19 mouse cellular contexts compared by ENCODE assay signal in the genomic region with DNA sequence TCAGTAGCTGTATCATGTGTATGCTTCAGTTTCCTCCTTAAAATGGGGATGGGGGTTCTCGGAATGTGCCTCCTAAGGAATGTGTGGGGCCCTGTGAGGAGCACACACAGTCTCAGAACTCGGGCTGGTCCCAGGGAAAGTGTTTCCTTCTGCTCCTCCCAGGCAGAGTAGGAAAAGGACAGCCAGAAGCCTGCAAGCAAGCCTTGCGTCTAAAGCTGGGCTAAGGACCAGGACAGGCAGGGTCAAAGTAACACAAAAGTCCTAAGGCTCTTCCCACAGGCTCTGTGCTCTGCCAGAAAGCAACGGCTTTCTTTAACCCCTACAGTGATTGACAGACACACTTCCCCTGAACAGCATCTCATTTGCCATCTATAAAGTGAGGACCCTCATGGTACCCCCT. TPM values are rescaled to one million over a fixed set of nuclear protein-coding genes. Genes with fewer than 3 reads are reported as not detected.
A peak's percentile ranks its signal among the peaks of the same experiment; 100 is the strongest.
DNase-seq lines count a peak whose midpoint lies in the region; ATAC-seq and TF ChIP-seq lines count a peak whose summit lies in the region.
"Had no signal": no experiment of that assay in that cellular context is flagged by ENCODE, and none has a peak within 500 bp of the region (broad histone marks: within the 10 kb centered on the region; RNA-seq: fewer than 3 reads in every experiment).

No protein-coding gene starts in this region.

- peak; percentile 46 for DNase-seq in adrenal gland, postnatal 10 days
- DNase-seq in adrenal gland, postnatal 36 days: no peak
- DNase-seq in heart, postnatal 36 days: no peak
- DNase-seq in kidney, adult 9 months: peak; percentile 74
- DNase-seq in kidney, postnatal 14 days: no peak
- no peak for DNase-seq in kidney, postnatal 0 days (ENCODE audit: low spot score)
- DNase-seq in left cerebral cortex, postnatal 25 days (ENCODE audit: low spot score in 2 of 2): no peak
- DNase-seq: cerebellum, postnatal 10 days; gastrocnemius, postnatal 36 days; lung, adult 18-20 months; lung, postnatal 4 days; right cerebral cortex, postnatal 25 days had no signal

- TF ChIP-seq CTCF in kidney, postnatal 0 days (IDR thresholded peaks at IDR 0.05; ENCODE audit: low read depth): no peak

- H3K9ac ChIP-seq in heart, embryonic 12.5 days: peak overlapping the region; percentile 30; the same call in 1 of the 2 replicates
- H3K9ac ChIP-seq in kidney, postnatal 0 days (ENCODE audit: low read depth, low read length): 0 out of 2 replicates have a peak overlapping the region, but pooled peaks have one; percentile 5
- H3K9ac ChIP-seq: forebrain, embryonic 12.5 days; hindbrain, embryonic 12.5 days had no signal

- H3K36me3 ChIP-seq in heart, embryonic 12.5 days: no peaks in the 10 kb centered on the region
- no peaks in the 10 kb centered on the region for H3K36me3 ChIP-seq in kidney, postnatal 0 days (ENCODE audit: insufficient read depth, low read length)
- H3K36me3 ChIP-seq: forebrain, embryonic 12.5 days; hindbrain, embryonic 12.5 days; midbrain, embryonic 10.5 days had no signal

- no peaks in the 10 kb centered on the region for H3K9me3 ChIP-seq in heart, embryonic 12.5 days (replicated peaks)
- no peaks in the 10 kb centered on the region for H3K9me3 ChIP-seq in kidney, postnatal 0 days (replicated peaks; ENCODE audit: low read length)
- H3K9me3 ChIP-seq: forebrain, embryonic 12.5 days; hindbrain, embryonic 12.5 days; midbrain, embryonic 10.5 days had no signal

- H3K4me1 ChIP-seq in heart, embryonic 12.5 days (replicated peaks): peaks cover 95% of the 10 kb centered on the region
- H3K4me1 ChIP-seq in kidney, postnatal 0 days (replicated peaks; ENCODE audit: insufficient read depth, low read length): peaks cover 80% of the 10 kb centered on the region

- no peaks in the 10 kb centered on the region for H3K27me3 ChIP-seq in heart, embryonic 12.5 days (replicated peaks)
- no peaks in the 10 kb centered on the region for H3K27me3 ChIP-seq in kidney, postnatal 0 days (ENCODE audit: insufficient read depth, low read length)
- H3K27me3 ChIP-seq: CH12.LX had no signal

- H3K27ac ChIP-seq in heart, embryonic 12.5 days (ENCODE audit: poor library complexity, severe bottlenecking): no peak overlapping the region
- H3K27ac ChIP-seq in kidney, postnatal 0 days: peak overlapping the region; percentile 39
- H3K27ac ChIP-seq: forebrain, embryonic 12.5 days; hindbrain, embryonic 12.5 days; layer of hippocampus, adult 2 months; midbrain, embryonic 10.5 days; stomach, postnatal 0 days had no signal

- WGBS in heart, embryonic 12.5 days: 30% methylated on average over 4 of the region's 4 CpGs
- WGBS in kidney, postnatal 0 days: 37% methylated on average over 4 of the region's 4 CpGs

- H3K4me2 ChIP-seq in heart, embryonic 12.5 days: no peak overlapping the region
- no peak overlapping the region for H3K4me2 ChIP-seq in kidney, postnatal 0 days (ENCODE audit: low read length)
- H3K4me2 ChIP-seq: forebrain, embryonic 12.5 days; hindbrain, embryonic 12.5 days had no signal

- intact Hi-C loops in heart, postnatal 36 days (cut with DNase I): no loop called here
- intact Hi-C loops in left cerebral cortex, postnatal 25 days (cut with DNase I): no loop called here

- H3K4me3 ChIP-seq in heart, embryonic 12.5 days: no peak overlapping the region
- H3K4me3 ChIP-seq in kidney, postnatal 0 days (replicated peaks; ENCODE audit: low read depth, low read length): no peak overlapping the region
- H3K4me3 ChIP-seq: forebrain, embryonic 12.5 days; hindbrain, embryonic 12.5 days; layer of hippocampus, adult 2 months; midbrain, embryonic 10.5 days had no signal

- no peak for ATAC-seq in heart, embryonic 12.5 days (ENCODE audit: insufficient number of reproducible peaks, low FRiP score)
- no peak for ATAC-seq in kidney, postnatal 0 days (replicated peaks; ENCODE audit: low FRiP score, low read depth)

RNA-seq across cellular contexts. Expression of a gene that starts 14.9 kb away (rescaled TPM):
- total RNA-seq in adrenal gland, postnatal 10 days (2021): 10 to 100 TPM; 40.4 to 72.5 TPM
- total RNA-seq in adrenal gland, postnatal 36 days (2021): 100 to 1,000 TPM in 1 of 2 experiments, 10 to 100 TPM in 1; 51.4 to 110 TPM
- polyA plus RNA-seq in heart, embryonic 12.5 days (2016; fragmentation: Nextera tagmentation; extraction: Ambion mirVana): 13.9 and 15.3 TPM in 2 replicates
- 10 to 100 TPM; 24.2 to 40.9 TPM for total RNA-seq in heart, postnatal 36 days (2021)
- polyA plus RNA-seq in kidney, postnatal 0 days (2015; fragmentation: Nextera tagmentation; extraction: Ambion mirVana): 5.4 and 6.6 TPM in 2 replicates
- 10 to 100 TPM in 1 of 2 experiments, 1 to 10 TPM in 1; 9.0 to 11.8 TPM for total RNA-seq in left cerebral cortex, postnatal 25 days (2021)

Comparison
In these comparisons a context has a peak if more than half of its experiments do, and no peak if none do; other contexts are left out.
1. DNase-seq: peak in adrenal gland, postnatal 10 days (single experiment) and kidney, adult 9 months (single experiment); none in adrenal gland, postnatal 36 days (0 of 2), heart, postnatal 36 days (0 of 2), kidney, postnatal 14 days (single experiment), kidney, postnatal 0 days (single experiment) and left cerebral cortex, postnatal 25 days (0 of 2).